Mouse (Mus musculus): Measurements from ENCODE around the gene Slc41a3.

GRCm38 (mm10) chr6:90603126-90603525 is 1.4 kb upstream of the Slc41a3 start:
- TF ChIP-seq CTCF (IDR thresholded peaks at IDR 0.05; ENCODE audit: borderline replicate concordance, extremely low read depth, insufficient read depth, insufficient read length) (no peak), POLR2A (IDR thresholded peaks at IDR 0.05; ENCODE audit: borderline replicate concordance, extremely low read depth, insufficient read depth, insufficient read length, poor library complexity, severe bottlenecking) (no peak)
